Mouse (Mus musculus): ENCODE results near the gene Cfb.
"Not testable (repeated sequence)": the region's sequence is repeated elsewhere in the genome, so short reads cannot be mapped to it uniquely, and the experiment has no call there.

The Cfb gene

DNA sequence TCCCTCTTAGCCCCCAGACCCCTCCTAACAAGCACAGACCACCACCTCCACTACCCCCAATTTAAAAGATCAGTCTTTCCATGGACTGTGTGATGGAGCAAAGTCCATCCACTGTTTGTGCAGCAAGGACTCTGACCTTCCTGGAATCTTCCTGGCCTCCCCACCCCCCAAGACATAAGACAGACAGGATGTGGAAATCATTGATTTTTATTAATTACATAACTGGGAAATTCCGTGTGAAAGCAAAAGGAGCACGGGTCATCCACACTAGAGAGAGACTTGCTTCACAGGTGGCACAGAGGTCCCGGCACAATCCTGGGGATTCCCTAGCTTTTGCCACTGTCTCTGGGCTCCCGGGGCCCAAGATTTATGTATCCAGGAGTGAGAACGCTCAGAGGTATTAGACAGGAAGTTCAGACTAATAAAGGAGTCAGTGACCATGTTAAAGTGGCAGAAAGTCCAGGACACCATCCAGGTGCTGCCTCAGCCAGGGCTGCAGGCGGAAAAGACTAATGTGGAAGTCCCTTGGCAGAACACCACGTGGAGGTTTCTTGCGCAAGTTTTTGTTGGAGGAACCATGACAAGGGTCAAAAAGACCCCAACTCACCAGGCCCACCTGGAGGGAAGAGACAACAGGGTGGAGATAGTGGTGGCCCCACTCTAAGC is at the start of gene Cfb:
Gene Cfb (minus strand): TSS at position 103 of the 666 bp plus-strand sequence.
- no peak for DNase-seq

DNA sequence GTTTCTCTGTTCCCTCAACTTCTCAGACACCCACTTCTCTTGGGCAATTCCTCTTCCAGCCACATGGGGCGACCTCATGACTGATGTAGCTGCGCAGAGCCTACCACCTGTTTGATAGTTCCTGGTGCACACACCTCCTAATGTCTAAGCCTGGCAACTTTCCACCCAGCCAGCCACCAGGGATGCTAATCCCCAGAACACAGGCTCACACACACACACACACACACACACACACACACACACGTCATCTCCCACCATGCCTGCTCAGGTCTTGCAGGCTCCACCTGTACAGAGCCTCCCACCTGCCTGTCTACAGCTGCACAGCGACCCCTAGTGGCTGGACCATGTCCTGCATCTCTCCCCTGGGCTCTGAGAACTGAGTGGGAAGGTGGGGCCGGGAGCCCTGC is 49.6 kb upstream of the Cfb start:
- peak; percentile 87 for DNase-seq

DNA sequence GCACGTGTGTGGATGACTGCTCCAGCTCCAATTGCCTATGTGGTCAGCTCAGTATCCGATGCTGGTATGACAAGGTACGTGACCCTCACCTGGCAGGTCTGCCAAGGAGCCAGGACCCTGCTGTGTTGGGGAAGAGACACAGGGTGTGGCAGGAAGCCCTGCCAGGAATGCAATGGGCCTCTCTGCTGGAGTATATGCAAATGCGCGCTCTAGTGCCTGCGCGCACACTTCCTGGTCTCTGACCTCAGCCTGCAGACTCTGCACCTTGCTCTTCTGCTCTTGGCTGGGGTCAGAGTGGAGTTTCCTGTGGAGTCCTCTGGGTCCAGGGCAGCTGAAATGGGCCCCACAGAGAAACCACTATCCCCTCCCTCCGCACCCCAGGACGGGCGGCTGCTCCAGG is 48.7 kb upstream of the Cfb start:
- no peak for DNase-seq

DNA sequence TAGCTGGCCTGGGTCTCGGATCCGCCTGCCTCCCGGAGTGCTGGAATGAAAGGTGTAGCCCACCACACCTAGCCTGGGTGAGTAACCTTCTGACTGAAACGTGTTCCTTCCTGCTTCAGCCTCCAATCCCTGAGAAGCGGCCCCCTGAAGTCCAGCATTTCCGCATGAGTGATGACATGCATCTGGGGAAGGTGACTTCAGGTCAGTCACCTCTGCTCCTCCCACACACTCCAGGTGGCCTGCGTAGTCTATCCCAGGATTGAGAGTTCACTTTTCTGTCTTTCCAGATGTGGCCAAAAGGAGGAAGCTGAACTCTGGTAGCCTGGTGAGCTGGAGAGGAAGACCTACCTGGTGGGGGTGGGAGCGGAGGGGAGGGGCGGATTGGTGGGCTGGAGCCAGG is 40.6 kb upstream of the Cfb start:
- DNase-seq, result no peak

DNA sequence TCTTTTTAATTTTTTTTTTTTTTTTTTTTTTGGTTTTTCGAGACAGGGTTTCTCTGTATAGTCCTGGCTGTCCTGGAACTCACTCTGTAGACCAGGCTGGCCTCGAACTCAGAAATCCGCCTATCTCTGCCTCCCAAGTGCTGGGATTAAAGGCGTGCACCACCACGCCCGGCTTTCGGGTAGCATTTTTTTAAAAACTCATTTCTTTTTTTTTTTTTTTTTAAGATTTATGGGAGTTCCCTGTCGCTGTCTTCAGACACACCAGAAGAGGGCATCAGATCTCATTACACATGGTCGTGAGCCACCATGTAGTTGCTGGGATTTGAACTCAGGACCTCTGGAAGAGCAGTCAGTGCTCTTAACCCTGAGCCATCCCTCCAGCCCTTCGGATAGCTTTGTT is 39.6 kb upstream of the Cfb start:
- DNase-seq, result not testable (repeated sequence)

DNA sequence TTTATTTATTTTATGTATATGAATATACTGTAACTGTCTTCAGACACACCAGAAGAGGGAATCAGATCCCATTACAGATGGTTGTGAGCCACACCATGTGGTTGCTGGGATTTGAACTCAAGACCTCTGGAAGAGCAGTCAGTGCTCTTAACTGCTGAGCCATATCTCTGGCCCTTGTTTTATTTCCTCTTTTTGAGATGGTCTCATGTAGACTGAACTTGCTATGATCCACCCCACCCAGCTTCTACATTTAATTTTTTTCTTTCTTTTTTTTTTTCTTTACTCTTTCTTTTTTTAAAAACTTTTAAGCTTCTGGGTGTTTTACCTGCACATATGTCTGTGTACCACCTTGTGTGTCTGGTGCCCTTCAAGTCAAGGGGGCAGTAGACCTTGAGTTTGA is 38.5 kb upstream of the Cfb start:
- not testable (repeated sequence) for DNase-seq

DNA sequence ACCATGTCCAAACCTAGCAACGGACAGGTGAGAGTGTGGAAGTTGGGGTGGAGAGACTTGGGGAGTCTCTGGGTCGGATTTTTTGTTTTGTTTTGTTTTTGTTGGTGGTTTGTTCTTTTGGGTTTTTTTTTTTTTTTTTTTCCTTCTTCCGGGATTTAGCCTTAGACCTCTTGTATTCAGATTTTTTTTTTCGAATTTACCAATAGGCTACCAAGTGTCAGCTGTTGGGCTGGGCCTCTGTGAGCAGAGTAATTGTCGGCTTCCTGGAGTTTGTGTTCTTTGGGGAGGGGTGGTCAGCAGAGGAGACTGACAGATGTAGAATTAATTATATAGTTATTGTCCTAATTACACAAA is 37.5 kb upstream of the Cfb start:
- DNase-seq, result peak; percentile 58

DNA sequence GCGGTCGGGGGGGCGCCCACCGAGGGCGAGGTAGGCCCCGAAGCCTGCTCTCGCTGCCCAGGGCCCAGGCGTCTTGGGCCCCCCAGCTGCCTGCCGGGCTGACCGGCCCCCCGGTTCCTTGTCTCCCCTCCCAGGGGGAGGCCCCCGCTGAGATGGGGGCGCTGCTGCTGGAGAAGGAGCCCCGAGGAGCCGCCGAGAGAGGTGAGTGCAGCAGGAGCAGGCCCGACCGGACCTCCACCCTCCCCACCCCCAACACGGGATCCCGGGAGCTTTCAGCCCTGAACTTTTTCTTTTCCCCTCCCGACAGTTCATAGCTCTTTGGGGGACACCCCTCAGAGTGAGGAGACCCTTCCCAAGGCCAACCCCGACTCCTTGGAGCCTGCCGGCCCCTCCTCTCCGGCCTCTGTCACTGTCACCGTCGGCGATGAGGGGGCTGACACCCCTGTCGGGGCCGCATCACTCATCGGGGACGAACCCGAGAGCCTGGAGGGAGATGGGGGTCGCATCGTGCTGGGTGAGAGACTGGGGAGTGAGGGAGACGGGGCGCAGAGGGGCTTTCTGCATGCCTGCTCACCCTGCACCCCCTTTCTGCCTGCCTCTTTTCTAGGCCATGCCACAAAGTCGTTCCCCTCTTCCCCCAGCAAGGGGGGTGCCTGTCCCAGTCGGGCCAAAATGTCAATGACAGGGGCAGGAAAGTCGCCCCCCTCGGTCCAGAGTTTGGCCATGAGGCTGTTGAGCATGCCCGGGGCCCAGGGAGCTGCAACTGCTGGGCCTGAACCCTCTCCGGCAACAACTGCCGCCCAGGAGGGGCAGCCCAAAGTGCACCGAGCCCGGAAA is 37.0 kb upstream of the Cfb start:
- DNase-seq, result peak; percentile 50

DNA sequence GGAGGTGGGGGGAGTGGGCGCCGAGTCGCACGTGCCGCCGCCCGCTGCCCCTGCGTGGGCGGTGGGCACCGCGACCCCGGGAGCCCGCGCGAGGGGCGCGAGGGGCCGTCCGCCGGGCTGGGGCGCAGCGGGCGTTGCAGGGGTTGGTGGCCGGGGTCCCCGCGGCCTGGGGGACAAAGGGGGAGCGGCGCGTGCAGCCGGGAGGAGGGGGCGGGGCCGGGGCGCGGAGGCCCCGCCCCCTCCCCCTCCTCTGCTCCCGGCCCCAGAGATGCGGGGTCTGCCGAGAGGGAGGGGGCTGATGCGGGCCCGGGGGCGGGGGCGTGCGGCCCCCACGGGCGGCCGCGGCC is 36.4 kb upstream of the Cfb start:
- DNase-seq, result no peak

DNA sequence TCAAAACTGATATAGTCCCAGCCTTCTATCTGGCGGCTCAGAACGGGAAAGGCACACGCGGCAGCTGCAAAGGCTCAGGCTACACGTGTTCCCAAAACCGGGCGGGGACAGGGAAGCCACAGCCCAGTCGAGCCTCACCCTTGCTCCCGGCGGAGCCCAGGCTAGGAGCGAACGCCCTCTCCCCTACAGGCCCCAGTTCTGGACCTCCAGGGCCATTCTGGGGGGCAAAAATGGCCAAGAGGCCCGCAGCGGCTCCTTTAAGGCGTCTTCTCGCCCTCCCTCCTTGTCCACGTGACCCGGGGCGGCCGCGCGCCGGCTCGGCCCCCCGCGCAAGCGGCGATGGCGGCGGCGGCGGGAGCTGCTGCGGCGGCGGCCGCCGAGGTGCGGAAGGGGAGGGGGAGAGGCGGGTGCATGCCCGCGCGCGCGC is 35.9 kb upstream of the Cfb start, which contains the start of the genes C2 and Ehmt2:
Gene C2 (minus strand): TSS at position 106 of the 427 bp plus-strand sequence.
Gene Ehmt2 (plus strand): TSS at position 310 of the 427 bp plus-strand sequence.
- DNase-seq, result peak; percentile 85

DNA sequence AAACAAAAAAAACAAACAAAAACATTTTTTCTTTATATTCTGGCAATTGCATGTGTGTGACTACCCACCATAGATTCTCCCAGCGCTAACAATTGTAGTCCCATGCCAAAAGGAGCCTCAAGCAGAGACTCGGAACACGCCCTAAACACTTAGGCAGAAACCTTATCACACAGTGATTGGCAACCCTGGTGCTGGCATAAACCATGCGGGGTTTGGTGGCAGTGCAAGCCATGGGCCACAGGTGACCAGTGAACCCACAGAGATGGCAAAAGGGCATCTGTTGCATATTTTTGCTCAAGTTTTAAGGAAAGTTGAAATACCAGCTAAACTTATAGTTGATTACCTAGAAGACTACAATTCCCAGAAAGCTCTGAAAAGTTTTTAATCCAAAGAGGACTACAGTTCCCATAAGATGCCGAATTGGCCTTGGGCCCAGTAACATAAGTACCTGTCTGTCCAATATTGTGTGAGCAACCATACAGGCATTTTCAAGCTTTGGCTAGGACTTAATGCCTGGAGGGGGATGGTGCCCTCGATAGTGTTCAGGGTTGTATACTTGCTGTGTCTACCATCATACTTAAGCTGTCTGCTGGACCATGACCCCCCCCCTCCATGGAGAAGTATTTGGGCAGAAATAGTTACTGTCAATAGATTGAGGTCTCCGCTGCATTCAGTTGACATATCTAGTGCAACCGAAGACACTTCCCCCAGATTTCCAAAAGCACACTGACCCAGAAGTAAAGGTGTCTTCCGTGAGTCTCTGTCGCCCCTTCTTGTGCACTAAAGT is 35.2 kb upstream of the Cfb start:
- DNase-seq, result peak; percentile 65

DNA sequence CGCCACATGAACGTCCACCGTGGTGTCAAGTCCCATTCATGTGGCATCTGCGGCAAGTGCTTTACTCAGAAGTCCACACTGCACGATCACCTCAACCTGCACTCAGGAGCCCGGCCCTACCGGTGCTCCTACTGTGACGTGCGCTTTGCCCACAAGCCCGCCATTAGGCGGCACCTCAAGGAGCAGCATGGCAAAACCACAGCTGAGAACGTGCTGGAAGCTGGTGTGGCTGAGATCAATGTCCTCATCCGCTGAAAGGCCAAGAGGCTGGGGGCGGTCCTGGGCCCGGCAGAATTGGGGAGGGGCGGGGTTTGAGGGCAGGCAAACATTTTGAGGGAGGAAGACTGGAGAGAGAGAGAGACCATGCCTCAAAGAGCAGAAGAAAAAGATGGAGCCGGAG is 34.0 kb upstream of the Cfb start:
- DNase-seq, result peak; percentile 31

DNA sequence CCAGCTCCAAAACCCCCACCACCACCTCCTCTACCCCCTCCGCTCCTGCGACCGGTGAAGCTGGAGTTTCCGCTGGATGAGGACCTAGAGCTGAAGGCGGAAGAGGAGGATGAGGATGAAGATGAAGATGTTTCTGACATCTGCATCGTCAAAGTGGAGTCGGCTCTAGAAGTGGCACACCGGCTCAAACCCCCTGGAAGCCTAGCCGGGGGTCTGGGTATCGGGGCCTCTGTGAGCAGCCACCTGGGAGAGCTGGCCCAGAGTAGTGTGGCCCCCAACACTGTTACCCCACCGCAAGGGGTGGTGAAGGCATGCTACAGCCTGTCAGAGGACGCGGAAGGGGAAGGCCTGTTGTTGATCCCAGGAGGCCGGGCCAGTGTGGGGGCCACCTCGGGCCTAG is 33.4 kb upstream of the Cfb start:
- no peak for DNase-seq

DNA sequence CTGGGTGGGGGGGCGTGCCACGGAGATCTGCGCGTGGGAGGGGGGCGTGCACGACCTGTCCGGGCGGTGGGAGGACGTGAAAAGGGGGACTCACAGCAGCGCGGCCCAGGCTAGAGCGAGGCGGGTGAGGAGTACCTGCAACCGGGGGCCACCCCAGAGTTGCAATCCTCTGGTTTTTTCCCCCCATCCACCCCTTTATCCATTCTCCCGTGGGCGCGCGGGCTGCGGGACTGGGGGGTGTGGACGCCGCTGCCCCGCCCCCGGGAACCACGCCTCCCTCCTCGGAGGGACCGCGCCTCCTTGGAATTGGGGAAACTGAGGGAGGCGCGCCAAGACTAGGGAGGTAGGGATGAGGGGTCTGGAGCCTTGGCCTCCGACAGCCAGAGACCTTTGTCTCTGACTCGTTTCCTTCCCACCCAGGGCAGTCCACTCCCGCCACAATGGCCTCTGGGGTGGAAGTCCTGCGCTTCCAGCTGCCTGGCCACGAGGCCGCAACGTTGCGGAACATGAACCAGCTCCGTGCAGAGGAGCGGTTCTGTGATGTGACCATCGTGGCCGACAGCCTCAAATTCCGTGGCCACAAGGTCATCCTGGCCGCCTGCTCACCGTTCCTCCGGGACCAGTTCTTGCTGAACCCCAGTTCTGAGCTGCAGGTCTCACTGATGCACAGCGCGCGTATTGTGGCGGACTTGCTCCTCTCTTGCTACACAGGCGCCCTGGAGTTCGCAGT is 32.6 kb upstream of the Cfb start:
- peak; percentile 55 for DNase-seq

DNA sequence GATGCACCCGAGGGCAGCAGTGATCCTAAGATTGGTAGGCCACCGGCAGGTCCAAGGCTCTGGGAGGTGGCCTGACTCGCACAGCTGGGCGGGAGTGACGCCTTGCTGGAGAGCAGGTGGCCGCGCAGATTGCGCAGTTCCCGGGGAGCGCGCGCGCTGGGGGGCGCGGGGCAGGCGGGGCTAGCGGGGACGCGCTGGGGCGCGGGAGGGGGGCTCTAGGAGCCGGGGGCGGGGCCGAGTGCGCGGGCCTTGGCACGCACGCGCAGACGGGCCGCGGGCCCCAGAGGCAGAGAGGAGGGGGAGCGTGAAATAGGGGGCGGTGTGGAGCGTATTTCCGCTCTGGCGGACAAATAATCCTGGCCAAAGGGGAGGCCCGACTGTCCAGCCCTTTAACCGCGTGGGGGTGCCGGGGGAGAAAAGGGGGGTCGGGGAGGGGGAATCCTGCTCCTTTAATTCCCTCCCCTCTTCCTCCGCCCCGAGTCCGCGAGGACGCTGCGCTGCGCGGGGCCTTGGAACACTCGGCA is 31.8 kb upstream of the Cfb start:
- DNase-seq, result peak; percentile 96

DNA sequence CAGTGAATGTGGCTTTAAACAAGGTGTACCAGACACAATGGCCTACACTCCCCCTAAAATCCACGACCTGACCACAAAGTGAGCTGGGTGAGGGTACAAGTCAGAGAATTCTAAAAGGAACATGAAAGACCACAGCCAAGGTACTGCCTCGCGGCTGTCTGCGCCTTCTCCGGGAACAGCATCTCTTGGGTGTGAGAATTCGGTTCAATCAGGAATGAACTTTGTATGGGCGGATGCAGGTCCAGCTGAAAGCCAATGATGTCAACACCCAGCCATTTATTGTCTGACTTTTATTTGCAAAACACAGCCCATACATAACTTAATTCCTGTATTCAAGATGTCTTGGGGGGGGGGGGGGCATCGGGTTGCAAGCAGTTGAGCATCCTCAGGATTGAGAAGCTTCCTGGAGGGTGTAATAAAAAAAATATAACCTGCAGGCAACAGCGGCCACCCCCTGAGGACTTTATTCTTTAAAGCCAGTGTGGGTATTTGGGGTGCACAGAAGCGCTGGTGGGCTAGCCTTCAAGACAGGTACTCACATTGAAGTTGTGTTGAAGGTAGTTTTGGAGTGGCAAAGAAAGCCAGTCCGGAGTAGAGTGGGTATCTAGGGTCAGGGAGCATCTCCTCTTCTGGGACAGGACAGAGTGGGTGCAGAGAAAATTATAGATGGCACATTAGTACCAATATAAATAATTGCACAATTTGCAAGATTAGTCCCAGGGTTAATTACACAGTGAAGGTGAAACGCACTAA is 30.9 kb upstream of the Cfb start:
- DNase-seq, result no peak

DNA sequence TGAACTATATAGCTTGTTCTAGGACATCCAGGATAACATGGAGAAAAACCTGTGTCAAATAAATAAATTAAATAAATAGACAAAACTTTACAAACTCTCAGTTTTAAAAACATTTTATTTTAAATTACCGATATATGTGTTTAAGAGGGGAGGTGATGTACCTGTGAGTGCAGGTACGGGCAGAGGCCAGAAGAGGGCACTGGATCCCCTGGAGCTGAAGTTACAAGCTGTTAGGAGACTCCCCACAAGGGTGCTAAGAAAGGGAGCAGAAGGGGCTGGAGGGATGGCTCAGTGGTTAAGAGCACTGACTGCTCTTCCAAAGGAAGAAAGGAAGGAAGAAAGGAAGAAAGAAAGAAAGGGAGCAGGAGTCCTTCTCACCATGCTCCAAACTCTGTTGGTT is 29.1 kb upstream of the Cfb start:
- no peak for DNase-seq

DNA sequence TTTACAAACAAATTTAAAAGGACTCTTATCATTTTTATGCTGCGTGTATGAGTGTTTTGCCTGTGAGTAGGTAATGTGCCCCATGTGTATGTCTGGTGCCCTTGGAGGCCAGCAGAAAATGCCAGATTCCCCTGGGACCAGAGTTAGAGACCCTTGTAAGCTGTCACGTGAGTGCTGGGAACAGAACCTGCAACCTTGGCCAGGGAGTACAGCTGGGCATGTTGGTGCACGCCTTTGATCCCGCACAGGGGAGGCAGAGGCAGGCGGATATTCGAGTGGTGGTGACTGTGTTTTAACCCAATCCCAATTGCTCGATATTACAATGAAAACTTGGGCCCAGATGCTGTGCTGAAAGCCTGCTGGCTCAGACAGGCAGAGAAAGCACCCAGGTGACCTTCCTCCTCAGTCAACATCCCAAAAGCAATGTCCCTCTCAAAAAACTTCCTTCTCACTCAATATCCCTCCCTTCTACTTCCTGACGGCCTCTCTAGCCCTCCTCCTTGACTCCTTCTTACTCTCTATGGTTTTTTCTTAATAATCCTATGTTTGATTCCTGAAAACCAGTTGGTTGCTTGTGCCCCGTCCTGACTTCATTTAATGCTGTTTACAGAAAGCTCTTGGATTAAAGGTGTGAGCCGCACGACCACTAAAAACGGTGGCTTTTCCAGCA is 27.9 kb upstream of the Cfb start:
- DNase-seq, result no peak

DNA sequence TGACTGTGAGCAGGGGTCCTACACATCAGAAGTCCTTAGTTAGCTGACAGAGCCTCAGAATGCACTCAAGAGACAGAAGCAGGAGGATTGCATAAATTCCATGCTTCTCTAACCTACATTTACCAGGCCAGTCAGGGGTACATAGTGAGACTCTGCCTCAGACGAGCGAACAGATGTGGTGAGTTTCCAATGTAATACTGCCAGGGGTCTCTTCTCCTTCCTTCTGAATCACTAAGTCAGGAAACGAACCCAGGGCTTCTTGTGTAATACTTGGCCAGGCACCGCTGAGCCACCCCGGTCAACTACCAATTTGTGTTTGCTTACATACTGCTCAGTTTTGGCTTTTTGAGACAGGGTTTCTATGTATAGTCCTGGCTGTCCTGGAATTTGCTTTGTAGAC is 25.6 kb upstream of the Cfb start:
- no peak for DNase-seq

DNA sequence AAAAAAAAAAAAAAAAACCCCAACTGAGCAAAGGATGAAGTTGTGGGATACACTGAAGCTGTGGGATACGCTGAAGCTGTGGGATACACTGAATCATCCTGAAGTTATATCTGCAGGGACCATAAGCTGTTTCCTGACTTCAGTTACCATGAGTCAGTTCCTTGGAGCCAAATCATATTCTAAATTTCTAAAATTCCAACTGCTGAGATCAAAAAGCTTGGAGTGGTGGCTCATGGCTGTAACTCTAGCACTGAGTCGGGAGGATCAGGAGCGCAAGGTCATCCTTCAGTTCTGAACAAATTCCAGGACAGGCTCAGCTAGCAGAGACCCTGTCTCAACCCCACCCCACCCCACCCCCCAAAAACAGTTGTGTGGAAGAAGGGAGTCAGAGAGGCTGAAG is 23.3 kb upstream of the Cfb start:
- DNase-seq, result no peak

DNA sequence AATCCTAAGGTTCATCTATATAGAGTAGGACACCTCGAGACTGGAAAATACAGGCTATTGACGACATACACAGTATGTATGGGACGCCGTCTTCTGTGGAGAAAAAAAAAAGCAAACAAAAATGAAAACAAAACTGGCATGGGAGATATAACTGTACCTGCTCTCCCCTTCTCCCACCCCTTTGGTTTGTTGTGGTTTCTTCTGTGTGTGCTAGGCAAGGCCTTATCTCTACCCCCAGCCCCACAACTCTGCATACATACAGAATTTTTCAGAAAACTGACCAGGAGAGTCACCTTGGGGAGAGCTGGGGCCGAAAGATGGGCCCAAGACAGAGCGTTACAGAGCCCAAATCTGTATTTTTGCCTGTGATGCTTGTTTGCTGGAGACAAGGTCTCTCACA is 22.4 kb upstream of the Cfb start:
- no peak for DNase-seq
